Mouse (Mus musculus) lung, embryonic 16.5 days (tissue): ENCODE data around the gene Dcxr. TPM values are rescaled to one million over a fixed set of nuclear protein-coding genes. Genes with fewer than 3 reads are reported as not detected.

Source experiments
- ATAC-seq: fragments of 200-750 bp; cut with Nextera tagmentation; 2 replicates; pipeline ENCODE4 v1.8.0; 2017; ENCODE audit warnings: low read depth, mild to moderate bottlenecking, moderate library complexity
- H3K27ac ChIP-seq: fragments of 300-500 bp; sonication (generic); 2 replicates; pipeline ENCODE4 v1.5.1; 2014; ENCODE audit warnings: mild to moderate bottlenecking, control low read depth, low read length
- H3K27me3 ChIP-seq: fragments of 300-500 bp; sonication (generic); 2 replicates; pipeline ENCODE4 v1.6.1; 2014; ENCODE audit warnings: low read depth, low read length, mixed read lengths; ENCODE audit not compliant: control insufficient read depth, insufficient read depth
- H3K36me3 ChIP-seq: fragments of 300-500 bp; sonication (generic); 2 replicates; pipeline ENCODE4 v1.6.1; 2014; ENCODE audit warnings: low read length; ENCODE audit not compliant: control insufficient read depth, insufficient read depth
- H3K4me1 ChIP-seq: fragments of 300-500 bp; sonication (generic); replicated peaks from 2 replicates; pipeline ENCODE4 v1.6.1; 2014; ENCODE audit warnings: low read length, mixed read lengths; ENCODE audit not compliant: control insufficient read depth, insufficient read depth
- H3K4me2 ChIP-seq: fragments of 300-500 bp; sonication (generic); 2 replicates; pipeline ENCODE4 v1.6.1; 2014; ENCODE audit warnings: low read depth, low read length, control low read depth
- H3K4me3 ChIP-seq: fragments of 300-500 bp; sonication (generic); 2 replicates; pipeline ENCODE4 v1.5.1; 2014; ENCODE audit warnings: mild to moderate bottlenecking, low read length, control low read depth
- H3K9ac ChIP-seq: fragments of 300-500 bp; sonication (generic); 2 replicates; pipeline ENCODE4 v1.6.1; 2014; ENCODE audit warnings: low read length, control low read depth
- H3K9me3 ChIP-seq: fragments of 300-500 bp; sonication (generic); 2 replicates; pipeline ENCODE4 v1.6.1; 2016; ENCODE audit warnings: low read length; ENCODE audit not compliant: control insufficient read depth
- WGBS: fragments of 180-500 bp; shearing (Covaris S2); extraction: QIAGEN DNeasy Blood & Tissue Kit; methylation state at CpG from one replicate; pipeline ENCODE4 v1.1.7; 2014; 5-methylcytosine and 5-hydroxymethylcytosine counted together
- polyA plus RNA-seq: library from polyadenylated mRNA; unstranded; fragments of >200 nt; fragmentation: Nextera tagmentation; extraction: Ambion mirVana; gene quantifications from 2 replicates; pipeline ENCODE4 v1.2.1, GENCODE M21; 2015

Dcxr gene
- polyA plus RNA-seq, 1 experiment from 2014 or later, result 69.5 TPM

DNA sequence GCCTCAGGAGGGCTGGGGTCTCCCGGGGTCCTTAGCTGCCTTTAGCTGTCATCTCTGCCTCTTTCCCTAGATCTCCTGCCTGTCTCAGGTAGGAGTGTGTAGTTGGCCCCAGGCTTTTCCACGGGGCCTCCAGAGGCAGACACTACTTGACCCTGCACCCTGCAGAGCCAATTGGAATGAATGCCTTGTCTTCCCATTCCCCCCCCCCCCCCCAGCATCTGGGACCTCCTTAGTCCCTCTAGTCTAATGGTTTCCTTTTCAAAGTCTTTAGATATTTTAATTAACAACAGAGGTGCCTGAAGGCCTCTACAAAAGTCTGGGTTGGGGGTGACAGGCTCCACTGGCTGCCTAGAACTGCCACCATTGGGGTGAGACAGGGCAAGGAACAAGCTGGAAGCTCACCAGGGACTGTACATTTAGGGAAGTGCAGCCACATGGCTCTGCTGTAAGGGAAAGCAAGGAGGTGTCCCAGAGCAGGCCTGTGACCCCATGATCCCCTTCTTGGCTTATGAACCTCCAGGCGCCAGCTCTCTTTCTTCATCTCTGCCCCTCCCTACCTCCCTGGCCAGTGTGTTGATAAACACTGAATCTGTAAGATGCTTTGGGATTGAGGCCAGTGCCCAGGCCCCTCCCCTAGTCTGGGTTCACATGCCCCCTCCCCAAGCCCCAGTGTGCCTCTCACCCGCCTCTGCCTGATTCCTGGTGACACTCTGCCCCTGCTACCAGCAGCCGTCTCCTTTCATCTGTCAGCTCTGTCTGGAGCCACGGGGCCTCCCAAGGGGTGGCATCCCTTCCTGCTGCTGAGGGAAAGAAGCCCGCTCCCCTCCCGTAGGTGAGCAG is 22.4 kb downstream of the Dcxr start:
- Histone ChIP-seq H3K4me1 (peaks cover 32% of the 10 kb centered on the region), H3K4me2 (no peak overlapping the region), H3K27me3 (no peaks in the 10 kb centered on the region), H3K36me3 (peaks cover 7% of the 10 kb centered on the region; the same call in 1 of the 2 replicates), H3K9ac (peak overlapping the region; percentile 36; the same call in 1 of the 2 replicates), H3K9me3 (no peaks in the 10 kb centered on the region), H3K4me3 (no peak overlapping the region), H3K27ac (peak overlapping the region; percentile 63)
- peak; percentile 65 for ATAC-seq
- WGBS, result 34% methylated on average over 8 of the region's 8 CpGs

DNA sequence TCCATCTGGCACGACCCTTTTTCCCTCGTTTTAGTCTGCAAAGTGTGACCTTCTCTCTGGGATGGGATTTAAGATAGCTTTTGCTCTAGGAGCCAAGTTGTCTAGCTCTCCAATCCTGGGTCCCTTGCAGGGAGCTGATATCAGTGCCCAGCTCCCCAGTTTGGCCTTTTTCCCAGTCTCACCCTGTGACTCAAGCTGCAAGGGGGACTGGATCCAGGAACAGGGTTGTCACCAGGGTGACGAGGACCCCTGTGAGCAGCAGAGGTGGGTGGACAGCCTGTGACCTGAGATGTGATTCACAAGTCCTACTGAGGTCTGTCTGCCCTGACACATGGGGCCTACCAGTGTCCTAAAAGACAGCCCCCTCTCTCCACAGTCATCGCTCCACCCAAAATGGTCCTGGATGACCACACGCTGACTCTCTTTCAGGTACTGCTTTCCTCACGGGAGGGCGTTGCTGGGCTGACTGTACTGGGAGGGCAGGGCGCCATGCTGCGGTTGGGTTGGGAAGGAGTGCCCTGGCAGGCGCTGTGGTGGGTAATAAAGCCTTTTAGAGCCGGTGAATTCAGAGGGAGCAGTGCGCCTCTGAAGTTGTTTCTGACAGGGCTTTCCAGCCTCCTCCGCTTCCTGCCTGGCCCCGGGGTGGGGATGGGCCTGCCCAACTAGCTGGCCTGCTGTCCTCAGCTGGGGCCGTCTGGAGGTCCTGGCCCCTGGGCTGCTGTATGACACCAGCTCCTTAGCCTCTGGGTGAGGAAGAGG is 23.2 kb downstream of the Dcxr start:
- peaks cover 7% of the 10 kb centered on the region; the same call in 1 of the 2 replicates for H3K36me3 ChIP-seq
- 46% methylated on average over 15 of the region's 15 CpGs for WGBS
- H3K27me3 ChIP-seq, result no peaks in the 10 kb centered on the region
- no peak overlapping the region for H3K4me2 ChIP-seq
- peaks cover 32% of the 10 kb centered on the region for H3K4me1 ChIP-seq
- H3K9me3 ChIP-seq, result no peaks in the 10 kb centered on the region
- H3K4me3 ChIP-seq, result no peak overlapping the region
- peak overlapping the region; percentile 36; the same call in 1 of the 2 replicates for H3K9ac ChIP-seq
- peak; percentile 15; the same call in 1 of the 2 replicates for ATAC-seq
- peak overlapping the region; percentile 63 for H3K27ac ChIP-seq

DNA sequence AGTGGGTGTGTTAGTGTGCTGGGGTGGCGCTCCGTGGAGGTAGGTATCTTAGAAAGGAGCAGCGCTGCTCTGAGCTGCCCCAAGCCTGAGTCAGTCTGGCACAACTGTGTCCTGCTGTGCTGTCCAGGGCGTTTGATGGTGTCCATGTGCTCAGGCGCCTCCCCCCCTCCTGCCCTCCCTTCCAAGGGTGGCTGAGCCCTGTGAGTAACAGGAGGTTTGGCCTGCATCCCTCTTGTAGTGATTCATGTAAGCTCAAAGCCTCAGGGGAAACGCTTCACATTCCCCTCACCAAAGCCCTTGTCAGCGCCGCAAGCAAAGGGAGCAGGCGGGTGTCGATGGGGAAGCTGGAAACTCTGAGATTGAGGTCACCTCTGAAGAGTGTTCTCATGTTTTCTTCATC is 29.3 kb downstream of the Dcxr start:
- Histone ChIP-seq H3K4me1 (peaks cover 7% of the 10 kb centered on the region), H3K36me3 (peaks cover 11% of the 10 kb centered on the region; the same call in 1 of the 2 replicates), H3K4me3 (no peak overlapping the region), H3K9ac (no peak overlapping the region), H3K27me3 (no peaks in the 10 kb centered on the region), H3K9me3 (no peaks in the 10 kb centered on the region), H3K4me2 (no peak overlapping the region), H3K27ac (peak overlapping the region; percentile 62; the same call in 1 of the 2 replicates)
- peak; percentile 55 for ATAC-seq
- WGBS, result 57% methylated on average over 10 of the region's 10 CpGs

DNA sequence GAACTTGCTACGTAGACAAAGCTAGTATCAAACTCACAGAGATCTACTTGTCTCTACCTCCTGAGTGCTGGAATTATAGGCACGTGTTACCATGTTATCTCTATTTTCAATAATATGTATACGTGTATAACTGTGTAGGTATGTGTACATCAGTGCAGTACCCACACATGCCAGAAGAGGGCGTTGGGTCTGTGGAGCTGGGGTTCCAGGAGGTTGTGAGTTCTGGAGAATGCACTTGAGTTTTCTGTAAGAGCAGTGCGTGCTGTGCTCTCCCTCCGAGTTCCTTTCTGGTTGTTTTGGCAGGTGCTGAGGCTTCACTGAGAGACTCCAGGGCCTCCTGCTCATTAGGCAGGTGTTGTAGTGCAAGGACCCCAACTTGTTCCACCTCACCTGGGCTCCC is 30.5 kb downstream of the Dcxr start:
- peaks cover 7% of the 10 kb centered on the region for H3K4me1 ChIP-seq
- ATAC-seq, result no peak
- no peak overlapping the region for H3K27ac ChIP-seq
- H3K9ac ChIP-seq, result no peak overlapping the region
- no peak overlapping the region for H3K4me2 ChIP-seq
- H3K9me3 ChIP-seq, result no peaks in the 10 kb centered on the region
- WGBS, result 82% methylated on average over 6 of the region's 6 CpGs
- no peaks in the 10 kb centered on the region for H3K27me3 ChIP-seq
- no peak overlapping the region for H3K4me3 ChIP-seq
- peaks cover 6% of the 10 kb centered on the region; the same call in 1 of the 2 replicates for H3K36me3 ChIP-seq

DNA sequence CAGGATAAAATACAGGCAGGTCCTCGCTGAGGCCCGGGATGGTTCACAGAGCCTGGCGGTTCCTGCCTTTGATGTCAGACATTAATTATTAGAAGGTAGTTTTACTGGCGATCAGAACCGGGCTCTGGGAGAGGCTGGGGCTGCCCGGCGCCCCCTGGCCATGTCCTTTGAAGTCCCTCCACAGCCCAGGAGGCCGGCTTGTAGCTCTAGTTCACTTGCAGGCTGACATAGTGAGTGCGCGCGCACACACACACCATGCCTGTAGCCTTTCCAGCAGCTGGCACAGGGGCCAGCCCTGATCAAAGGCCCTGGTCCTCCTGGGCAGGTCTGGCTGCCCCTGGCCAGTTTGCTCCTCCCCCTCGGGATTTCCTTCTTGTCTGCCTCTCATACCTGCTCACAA is 31.4 kb downstream of the Dcxr start:
- ATAC-seq, result peak; percentile 17; the same call in 1 of the 2 replicates
- peaks cover 4% of the 10 kb centered on the region; the same call in 1 of the 2 replicates for H3K36me3 ChIP-seq

DNA sequence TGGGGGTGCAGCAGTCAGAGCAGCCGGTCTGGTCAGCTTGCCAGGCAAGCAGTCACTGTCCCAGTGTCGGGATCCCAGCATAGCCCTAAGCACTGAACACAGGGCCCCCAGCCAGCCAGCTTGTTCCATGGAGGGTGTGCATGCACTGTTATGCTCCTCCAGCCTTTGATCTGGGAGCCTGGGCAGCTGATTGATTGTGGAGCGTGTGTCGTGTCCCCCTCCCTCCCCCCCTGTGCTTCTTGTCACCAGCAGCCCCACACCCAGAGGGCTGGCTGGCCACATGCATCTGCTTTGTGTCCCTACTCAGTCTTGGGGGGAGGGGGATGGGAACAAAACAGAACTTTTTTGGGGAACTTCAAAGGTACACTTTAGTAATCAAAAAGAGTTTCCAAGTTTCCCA is 31.9 kb downstream of the Dcxr start:
- ATAC-seq, result peak; percentile 83
- peak overlapping the region; percentile 28 for H3K27ac ChIP-seq

More for the DNA sequence above, 31.4 kb downstream of the Dcxr start:
- no peak overlapping the region for H3K4me2 ChIP-seq
- H3K4me1 ChIP-seq, result peaks cover 7% of the 10 kb centered on the region
- no peak overlapping the region for H3K9ac ChIP-seq
- peak overlapping the region; percentile 34 for H3K27ac ChIP-seq
- WGBS, result 36% methylated on average over 12 of the region's 12 CpGs
- H3K9me3 ChIP-seq, result no peaks in the 10 kb centered on the region
- H3K4me3 ChIP-seq, result no peak overlapping the region
- no peaks in the 10 kb centered on the region for H3K27me3 ChIP-seq

DNA sequence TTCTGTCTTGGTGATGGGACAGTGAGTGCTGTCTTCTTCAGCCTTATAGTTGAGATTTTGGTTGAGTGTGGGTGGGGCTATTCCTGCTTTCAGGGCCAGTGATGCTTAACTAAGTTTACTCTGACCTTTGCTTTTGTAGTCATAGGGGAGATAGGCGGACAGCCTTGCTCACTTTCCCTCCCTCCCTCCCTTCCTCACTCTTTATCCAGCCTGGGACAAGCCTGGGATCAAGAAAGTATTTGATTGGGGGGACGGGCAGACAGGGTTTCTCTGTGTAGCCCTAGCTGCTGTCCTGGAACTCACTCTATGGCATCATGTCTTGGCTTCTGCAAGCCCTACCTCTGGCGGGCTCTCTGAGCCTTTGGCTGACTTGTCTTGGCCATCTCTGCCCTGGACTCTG is 33.6 kb downstream of the Dcxr start:
- WGBS, result 76% methylated on average over 3 of the region's 3 CpGs
- Histone ChIP-seq H3K4me2 (no peak overlapping the region), H3K36me3 (peaks cover 13% of the 10 kb centered on the region), H3K4me3 (no peak overlapping the region), H3K9me3 (no peaks in the 10 kb centered on the region), H3K27me3 (no peaks in the 10 kb centered on the region), H3K27ac (no peak overlapping the region), H3K4me1 (peaks cover 7% of the 10 kb centered on the region), H3K9ac (no peak overlapping the region)
- ATAC-seq, result no peak

More for the DNA sequence above, 31.9 kb downstream of the Dcxr start:
- H3K36me3 ChIP-seq, result peaks cover 4% of the 10 kb centered on the region; the same call in 1 of the 2 replicates
- 21% methylated on average over 4 of the region's 4 CpGs for whole genome bisulfite sequencing
- no peaks in the 10 kb centered on the region for H3K27me3 ChIP-seq
- H3K4me3 ChIP-seq, result no peak overlapping the region
- no peak overlapping the region for H3K4me2 ChIP-seq
- peaks cover 7% of the 10 kb centered on the region for H3K4me1 ChIP-seq
- H3K9me3 ChIP-seq, result no peaks in the 10 kb centered on the region
- no peak overlapping the region for H3K9ac ChIP-seq

DNA sequence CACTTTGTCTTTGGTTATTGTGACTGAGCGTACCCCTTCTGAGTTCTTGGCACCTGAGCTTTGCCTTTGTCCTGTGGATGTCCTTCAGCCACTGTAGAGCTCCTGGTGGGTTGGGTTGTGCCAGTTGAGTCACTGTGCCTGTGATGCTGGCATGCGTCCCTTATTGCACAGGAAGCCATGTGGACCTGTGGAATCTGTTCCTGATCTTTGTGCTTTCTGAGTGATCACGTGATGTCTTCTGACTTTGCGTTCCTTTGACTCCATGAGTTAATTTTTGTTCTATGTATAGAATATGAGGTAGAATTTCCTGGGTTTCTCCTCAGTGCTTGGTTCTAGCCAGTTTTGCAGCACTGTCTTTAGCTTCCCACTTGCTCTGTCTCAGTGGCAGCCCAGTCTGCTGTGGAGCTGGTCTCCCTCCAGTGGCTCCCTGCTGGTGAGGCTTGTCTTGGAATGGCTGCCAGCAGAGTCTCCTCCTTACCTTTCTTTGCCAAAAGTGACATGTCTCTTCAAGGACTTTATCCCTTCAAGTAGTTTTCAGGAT is 34.5 kb downstream of the Dcxr start:
- peaks cover 10% of the 10 kb centered on the region for H3K4me1 ChIP-seq
- no peak overlapping the region for H3K4me3 ChIP-seq
- peaks cover 14% of the 10 kb centered on the region for H3K36me3 ChIP-seq
- no peak for ATAC-seq
- no peak overlapping the region for H3K9ac ChIP-seq
- WGBS, result 86% methylated on average over 4 of the region's 4 CpGs
- no peaks in the 10 kb centered on the region for H3K27me3 ChIP-seq
- no peak overlapping the region for H3K4me2 ChIP-seq
- no peaks in the 10 kb centered on the region for H3K9me3 ChIP-seq
- no peak overlapping the region for H3K27ac ChIP-seq

DNA sequence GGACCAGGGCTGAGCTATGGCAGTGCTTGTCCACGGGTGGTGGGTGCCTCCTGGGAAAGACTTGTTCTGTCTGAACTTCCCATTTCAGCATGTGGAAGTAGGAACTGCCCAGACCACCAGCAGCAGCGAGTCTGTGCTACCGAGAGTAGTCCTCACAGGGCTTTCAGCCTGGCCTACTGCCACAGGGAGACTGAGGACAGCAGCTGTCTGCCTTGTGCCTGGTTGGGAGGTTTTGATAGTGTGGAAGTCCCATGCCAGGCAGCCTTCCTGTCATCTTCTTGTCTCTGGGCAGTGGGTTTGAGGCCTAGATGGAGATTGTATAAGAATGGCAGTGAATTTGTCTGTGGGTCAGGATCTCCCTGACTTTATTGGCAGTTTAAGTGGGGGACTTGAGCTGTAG is 37.7 kb downstream of the Dcxr start:
- H3K36me3 ChIP-seq, result peaks cover 11% of the 10 kb centered on the region

More for the DNA sequence above, 37.7 kb downstream of the Dcxr start:
- H3K4me1 ChIP-seq, result peaks cover 19% of the 10 kb centered on the region
- no peak overlapping the region for H3K27ac ChIP-seq
- H3K9ac ChIP-seq, result no peak overlapping the region
- no peaks in the 10 kb centered on the region for H3K27me3 ChIP-seq
- H3K9me3 ChIP-seq, result no peaks in the 10 kb centered on the region
- 81% methylated on average over 3 of the region's 3 CpGs for WGBS
- no peak overlapping the region for H3K4me3 ChIP-seq
- H3K4me2 ChIP-seq, result no peak overlapping the region
- no peak for ATAC-seq
